Mouse (Mus musculus): ENCODE results near the gene AI837181.

AI837181 gene

GRCm38 (mm10) chr19:5473720-5474119 lies 48.8 kb downstream of the AI837181 start, which contains the start of gene Efemp2:
Gene Efemp2, plus strand, starts transcription at chr19:5473954.
- DNase-seq = peak; percentile 85 to 86

GRCm38 (mm10) chr19:5474281-5475068 lies 49.5 kb downstream of the AI837181 start:
- peak; percentile 24 to 65 for DNase-seq

- no peak for DNase-seq
Observed at GRCm38 (mm10) chr19:5475069-5475714, 50.2 kb downstream of the AI837181 start.
